Mouse (Mus musculus): ENCODE measurements at regions not wholly inside any gene's neighbourhood (a gene's known extent, or its start where the extent isn't known, plus 50 kb on each side); places are given as distances from the start of the nearest gene placed in this dataset.

DNA sequence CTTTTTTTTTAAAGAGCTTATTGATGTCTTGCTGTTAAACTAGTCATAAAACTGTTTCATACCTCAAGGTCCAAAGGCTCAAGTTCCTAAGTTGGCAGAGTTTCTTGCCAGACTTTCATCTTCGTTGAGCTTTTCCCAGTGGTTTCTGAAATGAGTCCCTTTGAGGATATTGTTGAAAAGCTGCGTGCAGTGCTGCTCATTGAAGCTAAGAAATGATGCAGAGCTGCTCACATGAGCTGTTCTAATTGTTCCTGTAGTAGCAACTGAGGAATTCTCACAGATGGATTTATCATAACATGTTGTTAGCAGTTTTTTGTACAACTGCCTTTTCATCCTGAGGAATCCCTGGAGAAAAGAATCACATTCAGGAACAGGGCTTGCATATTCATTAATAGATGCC, 249.3 kb downstream of the Col11a1 start:
- no peak for DNase-seq

DNA sequence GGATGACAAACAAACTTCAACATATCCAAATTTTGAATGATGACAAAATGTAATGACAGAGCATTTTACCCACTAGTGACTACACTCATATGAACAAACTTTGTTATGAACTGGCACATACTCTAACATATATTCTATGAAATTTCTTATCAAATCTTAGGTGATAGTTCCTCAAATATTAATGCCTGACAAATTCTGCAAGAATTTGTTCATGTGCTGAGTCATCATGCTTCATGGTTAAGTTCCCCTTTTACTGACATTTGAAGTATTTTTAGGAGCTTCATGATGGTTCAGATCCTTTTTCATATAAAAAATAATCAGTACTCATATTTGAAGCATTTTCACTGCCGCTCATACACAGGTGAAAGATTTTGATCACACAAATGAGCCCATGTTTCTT, 289.1 kb downstream of the Col11a1 start:
- no peak for DNase-seq

DNA sequence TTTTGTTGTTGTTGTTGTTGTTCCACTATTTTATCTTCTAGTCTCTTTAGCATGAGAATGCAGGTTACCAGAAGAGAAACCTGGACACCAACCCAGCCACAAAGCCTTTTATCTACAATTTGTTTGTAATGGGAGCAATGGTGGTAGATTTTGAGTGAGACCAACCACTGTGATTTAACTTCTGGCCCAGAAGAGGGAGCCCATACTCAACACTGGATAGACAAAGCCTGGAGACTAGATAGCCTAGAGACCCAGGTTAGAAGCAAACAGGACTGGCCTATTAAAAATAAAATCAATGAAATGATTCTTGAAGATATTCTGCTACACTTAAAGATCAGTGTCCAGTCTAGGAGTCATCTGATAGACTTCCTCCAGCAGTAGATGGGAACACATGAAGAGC, 304.0 kb downstream of the Col11a1 start:
- no peak for DNase-seq

DNA sequence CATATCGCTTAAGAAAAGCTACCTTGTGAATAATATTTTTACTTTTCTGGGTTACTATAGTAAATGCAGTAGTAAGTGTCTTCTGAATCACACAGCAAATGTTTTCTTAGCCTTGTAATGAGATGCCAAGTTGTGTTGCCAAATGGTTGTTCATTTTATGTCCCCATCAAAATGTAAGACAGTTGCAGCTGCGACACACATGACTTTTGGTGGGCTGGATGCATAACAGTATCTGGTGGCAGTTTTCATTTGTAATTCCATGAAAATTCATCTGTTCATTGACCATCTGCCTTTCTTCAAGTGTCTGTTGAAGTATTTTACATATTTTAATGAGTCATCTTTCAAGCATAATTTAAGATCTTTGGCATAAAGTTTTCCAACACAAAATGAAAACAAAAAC, 313.4 kb downstream of the Col11a1 start:
- no peak for DNase-seq

DNA sequence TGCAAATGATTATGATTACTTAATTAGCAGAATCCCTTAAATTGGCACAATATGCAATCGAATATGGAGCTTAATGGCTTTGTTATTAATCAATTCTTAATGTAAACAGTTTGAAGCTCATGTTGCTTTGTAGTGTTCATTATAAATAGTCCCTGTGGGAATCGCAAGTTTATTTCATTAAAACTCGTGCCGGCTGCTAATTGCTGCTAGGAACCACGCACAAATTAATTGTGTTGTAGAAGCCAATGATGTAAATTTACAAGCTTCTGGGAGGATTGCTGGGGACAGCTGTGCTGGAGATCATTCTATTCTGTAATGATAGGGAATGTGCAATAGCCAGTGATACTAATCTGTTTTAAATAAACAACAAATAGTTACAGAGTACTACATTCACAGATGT, 349.7 kb downstream of the Col11a1 start:
- DNase-seq = peak; percentile 6

DNA sequence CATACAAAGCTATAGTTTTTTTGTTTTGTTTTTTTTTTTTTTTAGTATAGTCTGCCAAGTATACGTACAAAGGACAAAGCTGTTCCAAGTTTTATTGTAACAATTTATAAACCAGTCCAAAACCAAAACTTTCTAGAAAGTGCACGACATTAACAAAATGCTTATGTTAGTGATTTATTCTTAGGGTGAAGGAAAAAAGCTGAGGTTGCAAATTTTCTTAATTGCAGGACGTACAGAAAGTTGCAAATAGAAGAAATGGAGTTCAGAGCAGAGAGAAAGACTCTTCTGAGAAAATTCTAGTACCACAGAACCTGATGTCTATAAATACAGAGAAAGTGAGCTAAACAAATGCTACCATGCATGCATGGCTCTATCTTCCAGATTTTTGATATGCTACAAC, 373.1 kb downstream of the Col11a1 start:
- DNase-seq = no peak
